Comparison of ENCODE assay signal across 15 mouse cellular contexts in the genomic region with DNA sequence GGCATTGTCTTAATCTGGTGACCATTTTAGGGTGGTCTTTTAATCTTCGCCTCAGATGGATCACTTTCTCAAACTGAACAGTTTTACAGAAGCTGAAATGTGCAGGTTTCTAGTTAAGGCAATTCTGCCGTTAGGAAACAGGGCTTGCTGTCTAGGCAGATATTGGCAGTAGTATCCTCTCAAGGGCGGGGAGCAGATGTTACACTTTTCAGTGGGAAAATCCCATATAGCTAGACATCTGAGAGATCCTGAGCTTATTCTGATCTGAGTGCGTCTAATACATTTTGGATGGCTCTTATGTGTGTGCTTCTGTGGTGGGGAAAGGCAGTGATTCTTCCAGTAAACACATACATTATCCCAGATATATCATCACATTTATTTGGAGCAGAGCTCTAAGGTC.
"Had no signal": no experiment of that assay in that cellular context is flagged by ENCODE, and none has a peak within 500 bp of the region (broad histone marks: within the 10 kb centered on the region; RNA-seq: fewer than 3 reads in every experiment).

No protein-coding gene starts in this region.

- H3K4me2 ChIP-seq: kidney, embryonic 15.5 days; liver, embryonic 13.5 days; midbrain, embryonic 11.5 days had no signal

- H3K4me3 ChIP-seq: kidney, embryonic 15.5 days; left cerebral cortex, adult 2 months; liver, embryonic 13.5 days had no signal

- H3K9me3 ChIP-seq: kidney, embryonic 15.5 days; liver, embryonic 13.5 days had no signal

- H3K27me3 ChIP-seq: kidney, embryonic 15.5 days; liver, embryonic 13.5 days had no signal

- DNase-seq: kidney, adult 11 months; kidney, adult 8-10 months; kidney, postnatal 10 days; kidney, postnatal 36 days; liver, embryonic 13.5 days; lung, adult 2 months; lung, postnatal 14 days; lung, postnatal 4 days; midbrain, embryonic 14.5 days; thymus, adult 2 months; thymus, postnatal 14 days; thymus, postnatal 4 days had no signal

- H3K4me1 ChIP-seq: kidney, embryonic 15.5 days; liver, embryonic 13.5 days had no signal

- H3K9ac ChIP-seq: kidney, embryonic 15.5 days; liver, embryonic 13.5 days had no signal

- H3K36me3 ChIP-seq: kidney, embryonic 15.5 days; liver, embryonic 13.5 days had no signal

- H3K27ac ChIP-seq: kidney, embryonic 15.5 days; left cerebral cortex, adult 2 months; liver, embryonic 13.5 days had no signal
